9 mouse cellular contexts compared by ENCODE assay signal in the genomic region with DNA sequence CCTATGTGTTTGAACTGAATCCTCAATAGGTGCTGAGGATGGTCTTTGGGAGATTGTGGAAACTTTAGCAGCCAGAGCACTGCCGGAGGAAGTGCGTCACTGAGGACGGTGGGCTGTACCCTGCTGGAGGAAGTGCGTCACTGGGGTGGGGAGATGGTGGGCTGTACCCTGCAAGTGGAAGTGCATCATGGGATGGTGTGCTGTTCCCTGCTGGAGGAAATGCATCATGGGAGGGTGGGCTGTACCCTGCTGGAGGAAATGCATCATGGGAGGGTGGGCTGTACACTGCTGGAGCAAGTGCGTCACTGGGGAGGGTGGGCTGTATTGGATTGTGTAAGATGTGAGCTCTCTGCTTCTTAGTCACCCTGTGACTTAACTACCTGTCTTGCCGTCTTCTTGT. TPM values are rescaled to one million over a fixed set of nuclear protein-coding genes. Genes with fewer than 3 reads are reported as not detected.
DNase-seq lines count a peak whose midpoint lies in the region; ATAC-seq and TF ChIP-seq lines count a peak whose summit lies in the region.
"Had no signal": no experiment of that assay in that cellular context is flagged by ENCODE, and none has a peak within 500 bp of the region (broad histone marks: within the 10 kb centered on the region; RNA-seq: fewer than 3 reads in every experiment).

No protein-coding gene starts in this region.

- H3K27me3 ChIP-seq in embryonic facial prominence, embryonic 14.5 days (replicated peaks; ENCODE audit: control insufficient read depth, insufficient read depth, low read length) = no peaks in the 10 kb centered on the region
- H3K27me3 ChIP-seq in heart, postnatal 0 days (ENCODE audit: control insufficient read depth, insufficient read depth, low read length) = no peaks in the 10 kb centered on the region

- 0 out of 2 replicates have a peak, but pooled peaks have one; percentile 32 for TF ChIP-seq EP300 in heart, postnatal 0 days (IDR thresholded peaks at IDR 0.05; ENCODE audit: low read depth)

- H3K4me3 ChIP-seq in embryonic facial prominence, embryonic 14.5 days (ENCODE audit: low read depth, low read length) = 0 out of 2 replicates have a peak overlapping the region, but pooled peaks have one; percentile 3
- H3K4me3 ChIP-seq in heart, postnatal 0 days (ENCODE audit: low read depth, low read length) = no peak overlapping the region
- H3K4me3 ChIP-seq: myocyte had no signal

- no peak overlapping the region for H3K27ac ChIP-seq in embryonic facial prominence, embryonic 14.5 days (replicated peaks; ENCODE audit: low read depth, low read length)
- H3K27ac ChIP-seq in heart, postnatal 0 days (ENCODE audit: low read depth) = no peak overlapping the region

- no peaks in the 10 kb centered on the region for H3K36me3 ChIP-seq in embryonic facial prominence, embryonic 14.5 days (ENCODE audit: control insufficient read depth, insufficient read depth, low read length)
- H3K36me3 ChIP-seq in heart, postnatal 0 days (replicated peaks; ENCODE audit: control insufficient read depth, insufficient read depth, low read length) = no peaks in the 10 kb centered on the region

- TF ChIP-seq CTCF in heart, postnatal 0 days (IDR thresholded peaks at IDR 0.05; ENCODE audit: low read depth) = no peak

- peak; percentile 89 for ATAC-seq in embryonic facial prominence, embryonic 14.5 days (ENCODE audit: low read depth)
- peak; percentile 69 for ATAC-seq in heart, postnatal 0 days (ENCODE audit: insufficient read depth, low read depth)

- H3K4me1 ChIP-seq in embryonic facial prominence, embryonic 14.5 days (ENCODE audit: control insufficient read depth, insufficient read depth, low read length) = no peaks in the 10 kb centered on the region
- no peaks in the 10 kb centered on the region for H3K4me1 ChIP-seq in heart, postnatal 0 days (ENCODE audit: control insufficient read depth, insufficient read depth)

- WGBS in embryonic facial prominence, embryonic 14.5 days = 64% methylated on average over 6 of the region's 6 CpGs
- WGBS in heart, postnatal 0 days = 45% methylated on average over 6 of the region's 6 CpGs

- H3K4me2 ChIP-seq in embryonic facial prominence, embryonic 14.5 days (ENCODE audit: low read depth, low read length) = no peak overlapping the region
- no peak overlapping the region for H3K4me2 ChIP-seq in heart, postnatal 0 days (ENCODE audit: low read depth, low read length)

- DNase-seq in thymus, postnatal 4 days = peak; percentile 30
- DNase-seq in thymus, postnatal 36 days = no peak
- DNase-seq in embryonic facial prominence, embryonic 14.5 days (ENCODE audit: low spot score) = peak; percentile 78
- DNase-seq in heart, postnatal 0 days (ENCODE audit: low spot score) = peak; percentile 35
- peak; percentile 68 for DNase-seq in left cerebral cortex, adult 11 months (ENCODE audit: low spot score)
- DNase-seq in lung, postnatal 25 days (ENCODE audit: low spot score) = peak; percentile 52
- DNase-seq in right cerebral cortex, postnatal 14 days = peak; percentile 26
- no peak for DNase-seq in ovary, postnatal 36 days (ENCODE audit: low spot score)

- H3K9ac ChIP-seq in embryonic facial prominence, embryonic 14.5 days (ENCODE audit: low read depth, low read length) = no peak overlapping the region
- no peak overlapping the region for H3K9ac ChIP-seq in heart, postnatal 0 days (replicated peaks; ENCODE audit: low read depth, low read length)

- peaks cover 4% of the 10 kb centered on the region; the same call in 1 of the 2 replicates for H3K9me3 ChIP-seq in embryonic facial prominence, embryonic 14.5 days (ENCODE audit: control insufficient read depth, low read length)
- peaks cover 7% of the 10 kb centered on the region; the same call in 1 of the 2 replicates for H3K9me3 ChIP-seq in heart, postnatal 0 days (replicated peaks; ENCODE audit: control insufficient read depth, low read length)

RNA-seq across cellular contexts. Expression of a gene that starts 25.5 kb away (rescaled TPM):
- polyA plus RNA-seq in embryonic facial prominence, embryonic 14.5 days (2014; fragmentation: Nextera tagmentation; extraction: Ambion mirVana) = 39.0 and 41.9 TPM in 2 replicates
- total RNA-seq in heart, postnatal 0 days (2014; rRNA removed; ENCODE audit: low replicate concordance) = 15.4 and 19.9 TPM in 2 replicates
- polyA plus RNA-seq in heart, postnatal 0 days (2015; fragmentation: Nextera tagmentation; extraction: Ambion mirVana) = 10.0 and 10.9 TPM in 2 replicates

Comparison
In these comparisons a context has a peak if more than half of its experiments do, and no peak if none do; other contexts are left out.
1. DNase-seq: peak in thymus, postnatal 4 days (single experiment), embryonic facial prominence, embryonic 14.5 days (single experiment), heart, postnatal 0 days (single experiment), left cerebral cortex, adult 11 months (single experiment), lung, postnatal 25 days (single experiment) and right cerebral cortex, postnatal 14 days (single experiment); none in thymus, postnatal 36 days (0 of 2) and ovary, postnatal 36 days (single experiment).